Mouse (Mus musculus) layer of hippocampus, postnatal 10 days (tissue): ENCODE measurements around the gene Lhx6. TPM values are rescaled to one million over a fixed set of nuclear protein-coding genes. Genes with fewer than 3 reads are reported as not detected.
A peak's percentile ranks its signal among the peaks of the same experiment; 100 is the strongest.

Experiments
- DNase-seq, 2 experiments: peaks; one replicate each; pipeline ENCODE4 v3.0.0; 2021; ENCODE audit warnings: low spot score in 2 of 2
- total RNA-seq, 2 experiments: library from RNA; stranded (reverse); gene quantifications; 2 replicates each; pipeline ENCODE4 v1.2.3; 2021

The Lhx6 gene
- total RNA-seq, 2 experiments from 2014 or later: 21.7 to 26.5 TPM

DNA sequence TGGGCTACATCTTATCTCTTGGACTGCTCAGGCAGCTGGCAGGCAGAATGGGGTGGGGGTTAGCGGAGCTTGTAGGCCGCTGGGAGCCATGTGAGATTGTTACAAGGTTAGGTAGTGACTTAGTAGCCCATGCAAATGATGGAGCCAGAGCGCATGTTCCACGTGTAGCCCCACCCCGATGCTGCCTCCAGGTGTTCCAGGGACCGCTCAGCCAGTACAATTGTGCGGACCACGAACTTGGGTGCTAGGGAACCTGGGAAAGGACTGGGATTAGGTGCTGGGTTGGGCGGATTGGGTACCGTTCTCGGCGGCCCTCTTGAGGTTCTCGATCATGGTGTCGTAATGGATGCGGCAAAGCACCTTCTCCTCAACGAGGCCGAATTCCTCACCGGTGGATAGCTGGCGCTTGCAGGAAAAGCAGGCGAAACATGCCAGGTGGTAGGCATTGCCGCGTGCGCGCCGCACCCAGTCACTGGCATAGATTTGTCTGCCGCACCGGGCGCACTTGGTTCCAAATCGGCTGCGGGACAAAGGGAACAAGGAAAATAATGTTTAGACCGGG, 11.2 kb downstream of the Lhx6 start:
- no peak for DNase-seq

DNA sequence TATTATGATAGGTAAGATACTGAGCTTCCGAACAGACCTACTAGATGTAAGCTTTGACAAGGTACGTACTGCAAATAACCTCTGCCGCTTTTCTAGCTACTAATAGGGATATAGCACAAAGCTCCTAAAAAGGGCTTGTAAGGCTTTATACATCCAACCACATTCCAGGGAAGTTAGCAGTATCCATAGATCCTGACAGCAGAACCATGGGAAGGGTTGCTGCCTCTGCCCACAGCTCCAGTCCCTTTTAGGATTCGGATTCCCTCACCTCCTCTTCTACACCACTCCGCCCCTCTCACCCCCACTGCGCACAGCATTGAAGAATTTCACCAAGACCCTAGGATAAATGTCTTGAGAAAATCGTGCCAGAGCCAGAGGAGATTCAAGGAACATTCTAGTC, 11.9 kb downstream of the Lhx6 start:
- no peak for DNase-seq

DNA sequence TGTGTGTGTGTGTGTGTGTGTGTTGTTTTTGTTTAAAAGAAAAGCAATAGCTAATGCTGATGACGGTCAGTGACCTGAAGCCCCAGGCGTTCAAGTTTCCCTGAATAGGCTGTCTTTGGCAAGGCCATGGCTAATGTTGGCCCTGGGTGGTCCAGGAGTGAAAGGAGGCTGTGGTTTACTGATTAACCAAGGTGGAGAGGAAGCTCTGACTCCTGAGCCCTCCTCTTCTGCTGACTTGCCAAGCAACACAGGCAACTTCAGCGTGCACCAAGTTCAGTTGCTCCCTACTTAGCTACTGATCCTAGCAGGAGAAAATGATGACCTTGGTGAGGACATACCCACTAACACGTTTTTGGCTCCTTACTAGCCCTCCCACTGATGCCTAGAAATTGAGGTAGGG, 12.5 kb downstream of the Lhx6 start:
- DNase-seq: no peak

DNA sequence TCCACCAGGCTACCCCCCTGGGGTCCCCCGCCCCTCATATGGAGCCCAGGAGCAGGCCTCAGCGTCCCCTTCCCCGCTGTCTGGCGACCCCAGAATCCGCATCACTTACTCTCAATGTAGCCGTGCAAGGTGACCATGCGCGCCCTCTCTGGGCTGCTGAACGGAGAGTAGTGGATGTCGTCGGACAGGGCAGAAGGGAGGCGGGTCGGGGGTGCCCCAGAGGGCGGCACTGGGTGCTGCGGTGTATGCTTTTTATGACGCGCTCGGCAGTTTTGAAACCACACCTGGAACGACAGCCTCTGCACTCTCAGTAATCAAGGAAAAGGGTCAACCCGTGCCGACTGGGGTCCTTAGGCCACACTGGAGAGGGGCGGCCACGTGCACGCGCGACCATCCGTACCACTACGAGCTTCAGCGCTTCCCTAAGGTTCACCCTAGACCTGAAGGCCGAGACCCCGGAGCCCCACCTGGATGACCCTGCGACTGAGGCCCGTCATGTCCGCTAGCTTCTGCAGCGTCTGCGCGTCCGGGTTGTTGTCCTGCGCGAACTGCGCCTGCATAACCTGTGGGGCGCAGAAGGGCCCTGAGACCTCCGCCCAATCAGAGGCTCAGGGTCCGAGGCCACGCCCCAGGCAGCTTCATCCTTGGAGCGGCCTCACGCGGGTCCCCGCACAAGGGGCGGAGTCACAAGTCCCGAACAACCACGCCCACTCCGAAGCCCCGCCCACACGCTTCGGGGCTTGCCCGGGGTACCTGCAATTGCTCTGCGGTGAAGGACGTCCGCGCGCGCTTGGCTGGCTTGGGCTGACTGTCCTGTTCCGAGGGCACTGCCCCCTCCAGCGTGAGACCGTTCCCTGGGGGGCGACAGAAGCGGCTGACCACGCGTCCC, 14.1 kb downstream of the Lhx6 start:
- peak in 1 of 2 experiments; percentile 53 for DNase-seq

DNA sequence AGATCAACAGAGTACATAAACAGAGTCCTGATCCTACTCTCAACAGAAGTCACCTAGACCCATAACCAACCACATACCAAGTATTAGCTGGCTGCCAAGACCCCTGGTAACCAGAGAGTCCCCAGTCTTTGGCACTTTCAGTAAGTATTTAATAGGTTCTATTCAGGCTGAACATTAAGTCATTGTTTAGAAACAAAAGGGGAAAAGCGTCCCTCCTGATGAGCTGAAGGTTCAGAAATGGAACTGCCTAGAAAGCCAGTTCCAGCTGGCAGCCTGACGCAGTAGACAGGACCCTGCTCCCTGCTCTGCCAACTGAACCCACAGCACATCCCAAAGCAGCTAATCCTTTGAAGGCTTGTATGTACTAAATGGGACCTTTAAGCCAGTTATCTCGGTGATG, 16.0 kb downstream of the Lhx6 start:
- DNase-seq: no peak

DNA sequence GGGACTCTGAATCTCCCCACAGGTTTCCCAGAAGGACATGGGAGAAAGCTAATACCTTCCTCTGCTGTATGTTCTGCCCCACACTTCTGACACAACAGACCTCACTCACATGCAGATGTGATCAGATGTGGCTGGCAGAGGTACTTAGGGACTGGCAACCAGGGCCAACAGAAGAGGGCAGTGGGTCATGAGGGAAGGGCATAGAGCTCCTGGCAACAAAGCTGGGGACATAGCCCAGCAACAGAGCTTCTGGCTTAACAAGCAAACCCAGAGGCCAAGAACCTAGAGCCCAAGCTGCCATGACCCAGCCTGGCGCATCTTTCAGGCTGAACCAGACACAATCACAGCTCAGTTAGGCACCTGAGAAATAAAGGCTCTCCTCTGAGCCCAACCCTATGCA, 20.2 kb downstream of the Lhx6 start:
- no peak for DNase-seq

DNA sequence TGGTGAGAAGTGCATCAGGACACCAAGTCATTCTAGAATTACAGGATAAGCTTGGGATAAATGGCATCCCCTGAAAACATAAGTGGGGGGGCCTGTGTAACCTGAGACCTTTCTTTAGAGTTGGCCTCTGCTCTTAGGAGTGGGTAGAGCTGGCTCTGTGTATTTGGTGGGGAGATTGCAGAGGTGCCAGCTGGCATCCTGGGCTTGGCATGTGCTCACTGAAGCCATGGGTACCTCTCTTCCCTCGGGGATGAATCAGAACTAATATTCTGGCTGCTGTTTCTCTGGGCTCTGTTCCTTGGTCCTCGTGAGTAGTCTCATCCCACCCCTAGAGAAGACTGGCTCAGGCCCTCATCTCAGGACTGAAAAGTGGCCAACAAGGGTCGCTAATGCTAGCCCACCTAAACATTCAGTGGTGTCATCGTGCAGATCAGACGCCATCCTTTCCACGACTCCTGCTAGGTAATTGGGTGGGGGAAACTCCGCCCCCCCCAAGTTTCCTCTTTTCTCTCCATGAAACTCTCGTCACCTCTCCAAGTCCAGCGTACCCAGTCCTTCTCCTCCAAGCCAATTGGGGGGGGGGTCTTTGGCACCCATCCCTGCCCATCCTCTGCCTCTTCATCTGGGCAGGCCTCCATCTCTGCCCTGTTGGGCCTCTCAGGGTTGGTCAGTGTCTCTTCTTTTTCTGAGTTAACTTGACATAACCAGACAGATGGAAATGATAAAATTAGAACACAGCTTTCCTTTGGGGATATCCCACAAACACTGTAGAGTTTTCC, 22.2 kb downstream of the Lhx6 start:
- DNase-seq: no peak

DNA sequence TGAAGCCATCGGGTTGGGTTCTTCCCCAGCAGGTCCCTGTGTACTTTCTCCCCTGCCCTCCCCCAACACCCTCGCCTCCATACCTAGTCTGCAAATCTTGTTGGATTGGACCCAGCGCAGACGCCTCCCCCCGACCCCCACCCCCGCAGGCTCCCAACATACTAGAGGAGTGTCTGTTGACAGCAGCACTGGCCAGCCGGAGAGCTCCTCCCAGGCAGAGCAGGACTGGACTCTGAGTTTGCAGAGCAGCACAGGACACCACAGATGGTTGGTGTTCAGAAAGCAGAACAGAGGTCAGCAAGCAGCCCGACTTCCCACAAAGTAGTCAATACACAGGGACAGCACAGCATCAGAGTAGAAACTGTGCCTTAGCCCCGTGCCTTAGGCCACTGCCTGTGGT, 23.8 kb downstream of the Lhx6 start:
- no peak for DNase-seq

DNA sequence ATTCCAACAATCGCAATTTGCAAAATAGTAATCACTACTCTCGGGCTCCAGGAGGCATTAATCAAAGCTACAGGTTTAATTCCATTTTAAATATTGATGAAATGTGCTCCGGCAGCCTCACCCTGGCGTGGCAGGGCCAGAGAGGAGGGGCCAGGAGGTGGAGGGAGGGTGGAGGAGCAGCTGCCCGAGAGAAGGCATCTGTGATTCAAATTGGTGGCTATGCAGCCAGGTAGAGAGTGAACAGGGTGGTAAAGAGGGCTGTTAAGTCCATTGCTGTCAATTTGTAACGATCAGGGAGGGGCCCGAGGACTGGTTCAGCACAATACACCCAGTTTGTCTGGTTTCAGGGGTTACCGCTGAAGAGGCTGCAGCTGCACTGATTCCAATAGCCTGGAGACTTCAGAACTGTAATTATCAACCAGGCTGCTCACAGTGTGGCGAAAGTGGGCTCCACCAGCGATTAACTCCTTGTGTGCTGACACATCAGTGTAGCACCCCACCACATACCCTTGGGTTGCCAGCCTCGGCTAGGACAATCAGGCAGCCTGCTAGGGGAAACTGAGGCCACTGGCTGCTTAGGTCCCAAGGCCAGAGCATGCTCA, 27.9 kb downstream of the Lhx6 start:
- DNase-seq: no peak

DNA sequence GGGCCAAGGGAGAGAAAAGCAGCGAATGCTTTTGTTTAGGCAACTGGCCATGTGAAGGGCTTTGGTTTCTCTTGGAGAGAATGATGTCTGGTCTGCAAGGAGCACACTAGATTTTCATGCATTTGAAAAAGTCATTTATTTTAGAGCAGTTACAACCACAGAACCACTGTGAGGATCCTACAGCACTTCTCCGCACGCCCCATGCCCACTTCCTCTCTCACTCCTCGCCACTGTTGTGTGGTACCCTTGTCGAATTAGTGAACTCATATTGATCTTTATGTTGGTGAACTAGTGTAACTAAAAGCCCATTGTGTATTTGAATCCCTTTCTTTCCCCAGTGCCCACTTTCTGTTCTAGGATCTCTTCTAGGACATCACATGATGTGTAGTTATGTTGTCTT, 30.0 kb downstream of the Lhx6 start:
- no peak for DNase-seq

DNA sequence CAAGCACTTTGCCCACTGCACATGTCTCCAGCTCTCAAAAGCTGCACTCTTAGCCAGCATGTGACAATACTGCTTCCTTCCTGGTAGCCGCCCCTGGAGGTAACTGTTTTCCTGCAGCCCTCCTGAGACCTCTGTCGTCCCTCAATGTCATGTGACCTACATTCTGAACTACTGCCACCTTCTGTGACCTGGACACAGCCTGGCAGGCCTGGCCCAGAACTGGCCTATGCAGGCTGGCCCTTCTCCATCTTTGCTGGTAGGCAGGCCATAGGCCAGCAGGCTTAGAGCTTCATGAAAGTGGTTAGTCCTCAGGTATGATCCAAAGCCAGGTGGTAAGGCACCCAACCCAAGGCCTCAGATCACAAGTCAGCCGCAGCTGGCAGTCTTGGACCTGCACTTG, 31.4 kb downstream of the Lhx6 start:
- no peak for DNase-seq

DNA sequence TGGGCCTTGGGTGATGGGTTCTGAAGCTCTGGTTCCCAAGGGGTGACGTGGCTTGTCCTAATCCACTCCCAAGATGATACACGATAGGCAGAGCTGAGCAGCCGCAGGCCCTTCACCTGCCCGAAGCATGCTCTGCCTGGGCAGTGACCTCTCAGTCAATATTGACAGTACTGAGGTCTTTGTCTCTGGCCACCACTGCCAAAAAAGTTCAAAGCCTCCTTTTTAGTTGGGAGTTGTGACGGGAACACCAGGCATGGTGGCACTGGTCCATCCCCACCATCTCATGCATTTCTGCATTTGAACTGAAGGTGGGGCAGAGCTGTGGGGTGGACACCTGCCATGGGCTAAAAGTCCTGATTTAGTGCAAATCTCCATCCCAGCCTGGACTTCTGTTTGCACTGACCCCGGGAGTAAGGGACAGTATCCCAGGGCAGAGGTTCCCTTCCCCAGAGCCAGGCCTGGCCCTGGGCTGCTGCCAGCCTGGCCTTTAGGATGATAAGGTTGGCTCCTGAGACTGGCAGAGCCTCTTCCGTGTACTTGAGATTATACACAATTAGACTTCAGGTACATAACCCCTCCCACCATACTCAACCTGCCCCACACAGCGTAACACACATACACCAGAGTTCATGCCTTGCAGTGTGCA, 33.4 kb downstream of the Lhx6 start:
- DNase-seq: no peak

DNA sequence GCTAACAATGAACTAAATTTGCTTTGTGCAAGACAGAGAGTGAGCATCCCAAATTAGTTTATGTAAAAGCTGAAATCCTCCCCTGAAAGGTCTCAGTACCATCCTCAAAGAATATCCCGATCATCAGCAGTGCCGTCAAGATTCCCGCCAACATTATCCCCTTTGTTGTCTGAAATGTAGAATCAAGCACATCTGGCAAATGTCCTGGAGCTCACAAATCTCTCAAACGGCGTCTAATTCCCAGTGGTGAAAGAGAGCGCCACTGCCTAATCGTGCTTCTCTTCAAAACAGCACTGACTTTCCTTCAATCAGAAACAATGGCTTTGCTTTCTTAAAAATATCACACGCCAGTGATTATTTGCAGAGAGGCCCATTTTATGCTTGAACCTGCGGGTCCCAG, 38.1 kb downstream of the Lhx6 start:
- no peak for DNase-seq

DNA sequence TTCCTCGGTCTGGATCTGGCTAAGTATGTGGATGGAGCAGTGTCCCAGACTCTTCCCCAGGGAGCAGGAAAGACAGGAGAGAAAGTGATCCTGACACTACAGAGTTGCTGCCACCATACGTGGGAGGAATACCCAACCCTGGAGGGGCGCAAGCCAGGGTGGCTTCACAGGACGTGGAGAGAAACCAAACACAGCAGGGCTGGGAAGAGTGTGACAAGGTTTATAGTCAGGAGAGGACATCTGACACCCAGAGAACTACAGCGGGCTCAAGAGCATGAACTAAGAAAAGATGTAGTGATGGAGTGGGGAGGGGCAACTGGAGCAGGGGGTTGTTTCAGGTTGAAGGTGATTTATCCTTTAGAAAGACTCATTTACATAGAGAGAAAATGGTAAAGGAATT, 43.8 kb downstream of the Lhx6 start:
- no peak for DNase-seq

DNA sequence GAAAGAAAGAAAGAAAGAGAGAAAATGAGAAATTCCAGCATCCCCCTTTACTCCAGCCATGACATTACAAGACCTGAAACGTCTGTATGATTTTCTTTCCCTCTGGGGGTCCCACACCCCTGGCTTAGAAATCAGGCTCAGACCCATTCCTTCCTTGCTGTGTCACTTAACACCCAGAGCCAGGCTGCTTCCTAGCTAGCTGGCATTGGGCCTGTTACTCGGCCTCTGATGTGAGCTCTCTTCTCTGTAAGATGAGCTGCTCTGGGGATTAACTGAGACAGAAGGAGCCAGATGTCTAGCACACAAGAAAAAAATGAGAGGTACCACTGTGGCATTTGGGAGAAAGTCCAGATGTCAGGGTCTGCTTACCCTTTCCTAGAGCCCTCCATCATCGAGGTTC, 49.0 kb downstream of the Lhx6 start:
- DNase-seq: no peak

DNA sequence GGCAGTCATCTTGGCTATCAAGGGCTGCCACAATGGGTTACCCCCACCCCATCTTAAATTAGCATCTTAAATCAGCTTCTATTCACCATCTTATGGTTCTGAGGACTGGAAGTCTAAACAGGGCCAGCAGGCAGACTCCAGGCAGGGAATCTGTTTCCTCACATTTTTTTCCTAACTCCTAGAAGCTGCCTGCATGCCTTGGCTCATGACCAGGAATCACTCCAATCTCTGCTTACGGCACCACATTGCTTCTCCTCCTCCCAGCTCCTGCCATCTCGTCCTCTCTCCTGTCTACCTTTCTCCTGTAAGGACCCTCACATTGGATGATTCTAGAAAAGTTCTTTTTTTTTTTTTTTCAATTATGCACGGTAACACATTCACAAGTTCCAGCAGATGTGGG, 52.0 kb downstream of the Lhx6 start:
- DNase-seq: no peak

DNA sequence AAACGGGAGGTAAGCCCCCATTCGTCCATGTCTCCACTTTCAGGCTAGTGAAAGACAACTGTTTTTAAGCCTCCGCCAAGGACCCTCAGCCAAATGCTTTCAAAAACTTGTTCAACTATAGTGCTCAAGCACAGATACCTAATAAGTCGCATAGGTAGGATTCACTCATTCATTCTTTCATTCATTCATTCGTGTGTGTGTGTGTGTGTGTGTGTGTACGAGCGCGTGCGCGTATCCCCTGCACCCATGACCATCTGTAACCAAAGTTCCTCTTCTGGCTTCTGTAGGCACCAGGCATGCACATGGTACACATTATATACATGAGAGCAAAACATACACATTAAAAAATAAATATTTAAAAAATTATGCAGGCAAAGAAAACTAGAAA, 55.6 kb downstream of the Lhx6 start:
- no peak for DNase-seq

DNA sequence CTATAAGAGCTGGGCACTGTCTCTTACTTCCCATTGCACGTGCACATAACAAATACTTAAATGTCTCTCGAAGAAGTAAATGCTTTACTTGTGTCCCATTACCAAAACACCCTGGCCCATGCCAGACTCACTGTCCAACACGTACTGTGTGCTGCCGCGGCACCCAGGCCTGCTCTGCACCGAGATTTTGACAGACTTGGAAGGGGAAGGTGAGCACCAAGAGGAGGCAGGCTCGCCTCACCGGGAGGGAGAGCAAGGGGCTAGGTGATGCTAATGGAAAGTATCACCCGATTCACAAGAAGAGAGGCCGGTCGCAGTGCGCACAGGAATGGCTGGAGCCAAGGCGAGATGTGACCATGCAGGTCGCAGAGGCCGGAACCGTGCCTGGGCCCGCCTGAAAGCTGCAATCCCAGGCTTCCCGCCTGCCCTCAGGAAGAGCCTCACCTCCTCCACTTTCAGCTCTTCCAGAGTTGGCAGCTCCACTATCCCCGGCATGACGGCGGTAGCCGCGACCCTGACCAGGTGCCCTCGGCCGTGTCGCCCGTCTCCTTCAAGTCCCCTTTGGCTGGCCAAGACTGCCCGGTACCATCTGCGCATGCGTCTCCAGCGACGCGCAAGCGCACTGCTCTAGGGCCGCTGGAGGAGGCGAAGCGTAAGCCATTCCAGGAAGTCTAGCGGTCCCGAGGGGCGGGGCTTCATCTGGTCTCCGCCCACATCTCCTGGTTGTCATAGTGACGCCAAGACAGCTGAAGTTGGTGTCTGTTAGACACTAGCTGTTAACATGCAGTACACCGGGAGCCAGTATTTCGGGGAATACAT, 56.3 kb downstream of the Lhx6 start, which contains the start of the genes Ndufa8 and Morn5:
Ndufa8 (minus strand) TSS at position 659 of the 819 bp plus-strand sequence.
Morn5 (plus strand) TSS at position 711 of the 819 bp plus-strand sequence.
- DNase-seq: peak; percentile 99

DNA sequence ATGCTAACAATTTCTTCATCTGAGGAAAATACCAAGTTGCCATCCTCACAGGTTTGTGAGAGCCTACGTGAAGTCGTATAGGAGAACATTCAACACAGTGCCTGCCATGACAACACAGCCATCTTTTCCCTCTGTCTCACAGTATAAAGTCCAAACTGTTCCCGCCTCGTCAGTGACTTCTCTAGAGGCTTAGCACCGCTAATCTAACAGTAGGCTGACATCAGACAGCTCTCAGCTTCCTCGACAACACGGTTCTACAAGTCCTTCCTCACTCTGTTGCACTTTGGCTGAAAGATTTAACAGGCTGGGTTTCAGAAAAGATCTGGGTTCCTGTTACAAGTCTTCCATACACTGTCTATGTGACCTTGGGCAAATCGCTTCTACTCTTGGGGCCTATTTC, 57.0 kb downstream of the Lhx6 start:
- DNase-seq: no peak

DNA sequence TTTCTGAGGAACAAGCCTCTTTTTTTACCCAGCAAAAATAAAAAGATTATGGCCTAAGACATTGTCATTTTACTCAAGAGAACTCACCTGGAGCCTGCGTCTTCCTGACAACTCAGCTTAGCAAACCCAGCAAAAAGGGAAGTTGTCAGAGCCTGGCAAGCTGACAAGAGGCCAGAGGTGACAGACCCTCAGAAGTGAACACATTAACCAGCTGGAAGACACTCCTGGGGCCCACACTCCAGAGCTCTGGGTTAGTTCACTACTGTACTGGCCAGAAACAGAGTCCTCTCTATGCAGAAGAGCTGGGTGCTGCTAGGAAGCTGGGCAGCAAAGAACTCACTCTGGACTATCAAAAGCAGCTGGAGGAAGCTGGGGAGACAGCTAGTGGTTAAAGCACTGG, 64.3 kb downstream of the Lhx6 start:
- DNase-seq: no peak
